ENCODE assay signal across 9 mouse cellular contexts in the genomic region with DNA sequence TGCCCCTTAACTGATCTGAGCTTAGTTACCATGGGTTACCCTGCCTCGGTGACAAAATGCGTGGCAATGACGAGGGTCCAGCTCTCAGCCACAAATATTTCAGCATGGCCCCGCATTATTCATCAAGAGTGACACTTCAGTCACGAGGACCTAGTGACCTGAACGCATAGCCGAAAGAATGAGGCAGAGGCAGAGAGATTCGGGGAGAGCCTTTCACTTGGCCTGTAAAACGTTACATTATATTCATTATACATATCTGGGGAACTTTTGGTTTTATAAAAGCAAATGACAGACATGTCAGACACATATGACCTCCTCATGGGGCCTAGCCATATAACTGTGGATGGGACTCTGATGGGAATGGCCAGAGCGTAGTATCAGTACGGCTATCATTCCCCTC. TPM values are rescaled to one million over a fixed set of nuclear protein-coding genes. Genes with fewer than 3 reads are reported as not detected.
A peak's percentile ranks its signal among the peaks of the same experiment; 100 is the strongest.
DNase-seq lines count a peak whose midpoint lies in the region; ATAC-seq and TF ChIP-seq lines count a peak whose summit lies in the region.
"Had no signal": no experiment of that assay in that cellular context is flagged by ENCODE, and none has a peak within 500 bp of the region (broad histone marks: within the 10 kb centered on the region; RNA-seq: fewer than 3 reads in every experiment).

A gene (minus strand): TSS at position 101 of the 400 bp plus-strand sequence.

- no peak within 1 kb of the TSS; the same call in 1 of the 2 replicates for H3K9ac ChIP-seq in heart, postnatal 0 days (replicated peaks; ENCODE audit: low read depth, low read length)
- H3K9ac ChIP-seq in intestine, embryonic 14.5 days (ENCODE audit: low read length): peak within 1 kb of the TSS; percentile 34; the same call in 1 of the 2 replicates
- peak within 1 kb of the TSS; percentile 63 for H3K9ac ChIP-seq in midbrain, embryonic 13.5 days (replicated peaks)

- WGBS in heart, postnatal 0 days: 70% methylated on average over 11 of the region's 11 CpGs
- WGBS in embryonic facial prominence, embryonic 10.5 days: 65% methylated on average over 11 of the region's 11 CpGs
- 66% methylated on average over 11 of the region's 11 CpGs for WGBS in intestine, embryonic 14.5 days
- 40% methylated on average over 11 of the region's 11 CpGs for WGBS in midbrain, embryonic 13.5 days

- peak within 1 kb of the TSS; percentile 46 for H3K4me3 ChIP-seq in heart, postnatal 0 days (ENCODE audit: low read depth, low read length)
- peak within 1 kb of the TSS; percentile 62 for H3K4me3 ChIP-seq in embryonic facial prominence, embryonic 10.5 days
- H3K4me3 ChIP-seq in intestine, embryonic 14.5 days (ENCODE audit: low read depth, low read length): peak within 1 kb of the TSS; percentile 42
- peak within 1 kb of the TSS; percentile 49 for H3K4me3 ChIP-seq in midbrain, embryonic 13.5 days (replicated peaks)

- no peak for ATAC-seq in heart, postnatal 0 days (ENCODE audit: insufficient read depth, low read depth)
- ATAC-seq in intestine, embryonic 14.5 days (replicated peaks; ENCODE audit: low FRiP score, low TSS enrichment, low read depth): no peak
- no peak for ATAC-seq in midbrain, embryonic 13.5 days

- no peak for TF ChIP-seq CTCF in heart, postnatal 0 days (IDR thresholded peaks at IDR 0.05; ENCODE audit: low read depth)

- peaks cover 35% of the 10 kb centered on the region for H3K27me3 ChIP-seq in heart, postnatal 0 days (ENCODE audit: control insufficient read depth, insufficient read depth, low read length)
- peaks cover 52% of the 10 kb centered on the region for H3K27me3 ChIP-seq in embryonic facial prominence, embryonic 10.5 days (replicated peaks; ENCODE audit: low read depth, poor library complexity, severe bottlenecking)
- H3K27me3 ChIP-seq in intestine, embryonic 14.5 days (replicated peaks; ENCODE audit: control insufficient read depth, insufficient read depth, low read length): peaks cover 37% of the 10 kb centered on the region
- H3K27me3 ChIP-seq in midbrain, embryonic 13.5 days: peaks cover 28% of the 10 kb centered on the region

- no peaks in the 10 kb centered on the region for H3K36me3 ChIP-seq in heart, postnatal 0 days (replicated peaks; ENCODE audit: control insufficient read depth, insufficient read depth, low read length)
- H3K36me3 ChIP-seq in embryonic facial prominence, embryonic 10.5 days (replicated peaks): no peaks in the 10 kb centered on the region
- no peaks in the 10 kb centered on the region for H3K36me3 ChIP-seq in intestine, embryonic 14.5 days (ENCODE audit: control insufficient read depth, insufficient read depth, low read length)
- no peaks in the 10 kb centered on the region for H3K36me3 ChIP-seq in midbrain, embryonic 13.5 days

- DNase-seq in heart, postnatal 0 days (ENCODE audit: low spot score): no peak
- no peak for DNase-seq in heart, adult 18-20 months
- DNase-seq in embryonic facial prominence, embryonic 10.5 days (ENCODE audit: low spot score): no peak
- DNase-seq in intestine, embryonic 14.5 days (ENCODE audit: low spot score): no peak
- no peak for DNase-seq in spleen, postnatal 10 days (ENCODE audit: low spot score in 2 of 2)
- no peak for DNase-seq in adrenal gland, adult 8-10 months
- no peak for DNase-seq in gastrocnemius, adult 8-10 months (ENCODE audit: low spot score in 2 of 2)
- DNase-seq: cerebellum, postnatal 36 days had no signal

- no peaks in the 10 kb centered on the region for H3K9me3 ChIP-seq in heart, postnatal 0 days (replicated peaks; ENCODE audit: control insufficient read depth, low read length)
- H3K9me3 ChIP-seq in embryonic facial prominence, embryonic 10.5 days: no peaks in the 10 kb centered on the region
- H3K9me3 ChIP-seq in intestine, embryonic 14.5 days (ENCODE audit: control insufficient read depth, low read length): no peaks in the 10 kb centered on the region
- no peaks in the 10 kb centered on the region for H3K9me3 ChIP-seq in midbrain, embryonic 13.5 days

- TF ChIP-seq EP300 in heart, postnatal 0 days (IDR thresholded peaks at IDR 0.05; ENCODE audit: low read depth): no peak

- H3K27ac ChIP-seq in heart, postnatal 0 days (ENCODE audit: low read depth): no peak within 1 kb of the TSS
- H3K27ac ChIP-seq in embryonic facial prominence, embryonic 10.5 days (replicated peaks): peak within 1 kb of the TSS; percentile 51; the same call in 1 of the 2 replicates
- no peak within 1 kb of the TSS for H3K27ac ChIP-seq in intestine, embryonic 14.5 days (ENCODE audit: low read depth)
- H3K27ac ChIP-seq in midbrain, embryonic 13.5 days: no peak within 1 kb of the TSS

- peak within 1 kb of the TSS; percentile 68 for H3K4me2 ChIP-seq in heart, postnatal 0 days (ENCODE audit: low read depth, low read length)
- H3K4me2 ChIP-seq in intestine, embryonic 14.5 days (ENCODE audit: low read length): peak within 1 kb of the TSS; percentile 69
- H3K4me2 ChIP-seq in midbrain, embryonic 13.5 days (replicated peaks): peak within 1 kb of the TSS; percentile 85

- H3K4me1 ChIP-seq in heart, postnatal 0 days (ENCODE audit: control insufficient read depth, insufficient read depth): peaks cover 10% of the 10 kb centered on the region; the same call in 1 of the 2 replicates
- peaks cover 18% of the 10 kb centered on the region for H3K4me1 ChIP-seq in embryonic facial prominence, embryonic 10.5 days
- H3K4me1 ChIP-seq in intestine, embryonic 14.5 days (replicated peaks; ENCODE audit: control insufficient read depth, insufficient read depth, low read length): no peaks in the 10 kb centered on the region; the same call in 1 of the 2 replicates
- peaks cover 19% of the 10 kb centered on the region for H3K4me1 ChIP-seq in midbrain, embryonic 13.5 days (replicated peaks)

RNA-seq across cellular contexts. Expression of the gene that starts here (rescaled TPM):
- total RNA-seq in heart, postnatal 0 days (2014; rRNA removed; ENCODE audit: low replicate concordance): not detected in 2 replicates
- polyA plus RNA-seq in heart, postnatal 0 days (2015; fragmentation: Nextera tagmentation; extraction: Ambion mirVana): not detected in 2 replicates
- total RNA-seq in heart, adult 18-20 months (2021): not detected
- polyA plus RNA-seq in embryonic facial prominence, embryonic 10.5 days (2016; fragmentation: Nextera tagmentation; extraction: Ambion mirVana): 0.80 and 1.4 TPM in 2 replicates
- polyA plus RNA-seq in intestine, embryonic 14.5 days (2014; fragmentation: Nextera tagmentation; extraction: Ambion mirVana): 0.16 and 0.24 TPM in 2 replicates
- polyA plus RNA-seq in midbrain, embryonic 13.5 days (2015; fragmentation: Nextera tagmentation; extraction: Ambion mirVana): 1.7 and 1.9 TPM in 2 replicates
- total RNA-seq in adrenal gland, adult 8-10 months (2022): not detected
- not detected for total RNA-seq in gastrocnemius, adult 8-10 months (2022)
